Mouse (Mus musculus) ES-Bruce4 (cell line): ENCODE data around the gene Esrrg.

Source experiments
- CTCF ChIP-seq: IDR thresholded peaks from one replicate; pipeline ENCODE4 v1.8.1; 2011; ENCODE audit warnings: low read depth, low read length
- POLR2A ChIP-seq: IDR thresholded peaks from one replicate; pipeline ENCODE4 v1.8.1; 2011; ENCODE audit warnings: low read length; ENCODE audit not compliant: insufficient read depth

DNA sequence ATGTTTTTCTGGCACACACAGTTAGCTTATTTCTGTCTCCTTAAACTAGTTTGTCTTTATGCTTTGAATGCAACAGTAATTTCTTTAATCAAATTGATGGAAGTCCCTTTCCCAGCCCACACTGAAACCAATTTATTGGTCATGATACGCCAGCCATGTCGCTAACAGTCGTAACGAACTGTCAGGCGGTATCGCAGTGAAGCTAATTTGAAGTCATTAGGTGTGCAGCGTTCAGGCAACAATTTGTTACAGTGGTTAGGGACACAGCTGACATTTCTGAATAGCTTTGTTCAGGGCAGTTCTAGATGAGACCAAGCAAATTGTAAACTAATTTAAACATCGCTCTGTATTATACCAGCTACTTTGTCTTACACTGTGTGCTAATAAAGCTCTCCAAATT lies 542.5 kb downstream of the Esrrg start:
- TF ChIP-seq CTCF (no peak), POLR2A (no peak)
